Mouse (Mus musculus) hindlimb bud, embryonic 11.5 days (tissue): ENCODE measurements at regions not wholly inside any gene's neighbourhood (a gene's known extent, or its start where the extent isn't known, plus 50 kb on each side); places are given as distances from the start of the nearest gene placed in this dataset.
"Not testable (repeated sequence)": the region's sequence is repeated elsewhere in the genome, so short reads cannot be mapped to it uniquely, and the experiment has no call there.

Experiments
- DNase-seq: peaks from one replicate; pipeline ENCODE4 v3.0.0-alpha.2; 2012; ENCODE audit warnings: low read depth, low spot score; ENCODE audit errors: extremely low spot score

GRCm38 (mm10) chr14:87612871-87613270, 196.4 kb downstream of the Tdrd3 start:
- no peak for DNase-seq

GRCm38 (mm10) chr14:87619368-87620035, 203.1 kb downstream of the Tdrd3 start:
- peak; percentile 12 for DNase-seq

DNA sequence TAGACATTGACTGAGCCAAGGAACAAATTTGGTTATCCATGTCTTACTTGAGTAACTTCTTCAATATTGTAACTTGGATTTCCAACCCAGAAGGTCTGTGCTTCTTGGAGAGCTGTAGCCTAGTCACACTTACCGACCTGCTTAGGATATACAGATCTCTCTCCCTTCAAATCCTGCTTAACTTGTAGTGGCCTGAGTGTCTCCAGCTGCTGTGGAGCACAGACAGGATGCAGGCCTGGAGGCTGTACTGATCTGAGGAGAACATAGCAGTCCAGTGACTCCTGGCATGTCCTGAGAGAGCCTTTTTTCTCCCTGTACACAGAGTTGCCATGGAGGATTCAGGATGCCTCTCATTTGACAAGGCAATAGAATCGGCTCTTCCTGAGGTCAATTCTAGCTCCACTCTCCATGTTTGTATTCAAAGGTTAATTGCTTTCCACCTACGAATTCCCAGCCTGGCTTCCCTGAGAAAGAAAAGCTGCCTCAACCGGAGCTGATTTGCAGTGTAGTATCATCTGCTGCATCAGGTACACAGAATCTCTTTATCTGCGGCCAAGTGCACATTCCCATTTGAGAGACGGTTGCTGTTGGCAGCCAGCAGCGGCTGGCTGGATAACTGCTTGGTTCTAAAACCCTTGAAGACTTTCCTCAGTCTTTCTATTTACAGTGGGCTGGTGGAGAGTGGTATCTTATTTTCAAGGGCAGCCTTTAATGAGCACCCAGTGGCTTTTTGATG, 214.8 kb downstream of the Tdrd3 start:
- DNase-seq = no peak

DNA sequence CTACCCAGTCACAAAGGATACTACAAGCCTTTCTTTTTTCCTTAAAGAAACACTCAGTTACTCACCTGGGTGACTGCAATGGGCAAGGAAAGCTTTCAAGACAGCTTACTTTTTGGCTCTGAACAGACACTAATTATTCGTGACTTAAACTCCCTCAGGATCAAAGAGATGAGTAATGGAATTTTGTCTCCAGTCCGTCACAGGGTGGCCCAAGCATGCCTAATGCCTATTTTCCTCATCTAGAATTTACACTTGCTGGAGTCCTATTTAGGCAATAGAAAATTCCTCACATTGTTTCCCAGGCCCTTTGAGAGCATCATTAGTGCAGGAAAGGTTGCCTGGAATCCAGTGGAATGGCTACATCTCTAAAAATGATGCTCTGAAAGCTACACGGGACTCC, 218.2 kb downstream of the Tdrd3 start:
- DNase-seq = no peak

- no peak for DNase-seq
Observed at GRCm38 (mm10) chr14:87637131-87637530, 220.7 kb downstream of the Tdrd3 start.

DNA sequence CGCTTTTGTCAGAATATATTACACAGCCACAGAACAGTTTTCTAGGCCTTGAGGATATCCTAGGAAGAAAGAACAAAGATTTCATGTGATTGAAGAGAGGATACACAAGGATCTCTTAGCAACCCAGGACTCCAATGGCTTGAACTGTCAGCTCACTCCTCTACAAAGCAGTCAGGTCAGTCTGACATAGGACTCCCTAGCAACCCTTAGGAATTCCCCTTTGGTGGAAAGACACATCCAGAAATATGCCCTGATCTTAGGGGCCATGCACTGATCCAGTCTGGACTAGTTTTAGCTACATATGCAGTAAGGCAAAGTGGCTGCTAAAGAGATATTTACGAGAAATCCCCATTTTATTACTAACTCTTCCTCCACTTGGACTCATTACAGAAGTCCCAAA, 251.5 kb downstream of the Tdrd3 start:
- DNase-seq = no peak

DNA sequence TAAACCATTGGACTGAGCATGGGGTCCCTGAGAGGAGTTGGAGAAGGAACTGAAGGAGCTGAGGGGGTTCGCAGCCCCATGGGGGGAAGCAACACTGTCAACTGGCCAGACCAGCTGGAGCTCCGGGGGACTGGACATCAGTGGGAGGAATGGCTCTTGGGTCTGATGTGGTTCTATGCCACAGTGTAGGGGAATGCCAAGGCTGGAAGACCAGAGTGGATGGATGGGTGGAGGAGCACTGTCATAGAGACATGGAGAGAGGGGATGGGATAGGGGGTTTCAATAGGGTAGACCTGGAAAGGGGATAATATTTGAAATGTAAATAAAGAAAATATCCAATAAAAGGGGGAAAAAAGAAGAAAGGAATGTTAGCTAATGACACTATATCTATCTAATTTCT, 253.1 kb downstream of the Tdrd3 start:
- no peak for DNase-seq

DNA sequence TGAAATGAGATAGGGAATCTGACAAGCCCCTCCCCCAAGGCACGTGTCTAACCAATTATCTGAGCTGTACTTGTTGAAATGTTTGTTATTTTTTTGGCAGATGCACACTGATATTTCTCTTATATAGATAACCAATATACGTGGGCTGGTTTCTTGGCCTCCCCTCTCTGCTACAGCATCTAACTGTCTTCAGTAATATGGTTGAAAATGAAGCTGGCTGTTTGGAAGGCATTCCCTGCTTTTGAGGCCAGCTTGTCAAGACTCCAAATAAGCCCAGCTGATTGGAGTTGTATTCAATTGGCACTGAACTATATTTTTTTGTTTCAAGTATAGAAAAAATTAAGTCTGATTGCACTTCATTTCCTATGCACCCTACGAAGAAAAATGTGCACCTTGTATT, 264.3 kb downstream of the Tdrd3 start:
- no peak for DNase-seq

DNA sequence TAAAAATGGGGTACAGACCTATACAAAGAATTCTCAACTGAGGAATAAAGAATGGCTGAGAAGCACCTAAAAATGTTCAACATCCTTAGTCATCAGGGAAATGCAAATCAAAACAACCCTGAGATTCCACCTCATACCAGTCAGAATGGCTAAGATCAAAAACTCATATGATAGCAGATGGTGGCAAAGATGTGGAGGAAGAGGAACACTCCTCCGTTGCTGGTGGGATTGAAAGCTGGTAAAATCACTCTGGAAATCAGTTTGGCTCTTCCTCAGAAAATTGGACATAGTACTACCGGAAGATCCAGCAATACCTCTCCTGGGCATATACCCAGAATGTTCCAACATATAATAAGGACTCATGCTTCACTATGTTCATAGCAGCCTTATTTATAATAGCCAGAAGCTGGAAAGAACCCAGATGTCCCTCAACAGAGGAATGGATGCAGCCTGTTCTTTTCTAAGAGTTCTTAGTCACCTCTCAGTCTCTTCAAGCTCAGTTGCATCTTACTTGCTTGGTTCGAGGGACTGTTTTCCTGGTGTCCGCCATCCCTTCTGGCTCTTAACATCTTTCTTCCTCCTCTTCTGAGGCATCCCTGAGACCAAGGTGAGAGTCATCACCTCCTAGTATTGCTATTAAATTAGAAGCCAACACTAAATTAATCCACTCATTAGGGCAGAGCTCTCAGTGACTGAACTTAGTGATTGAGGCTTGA, 266.8 kb downstream of the Tdrd3 start:
- not testable (repeated sequence) for DNase-seq

DNA sequence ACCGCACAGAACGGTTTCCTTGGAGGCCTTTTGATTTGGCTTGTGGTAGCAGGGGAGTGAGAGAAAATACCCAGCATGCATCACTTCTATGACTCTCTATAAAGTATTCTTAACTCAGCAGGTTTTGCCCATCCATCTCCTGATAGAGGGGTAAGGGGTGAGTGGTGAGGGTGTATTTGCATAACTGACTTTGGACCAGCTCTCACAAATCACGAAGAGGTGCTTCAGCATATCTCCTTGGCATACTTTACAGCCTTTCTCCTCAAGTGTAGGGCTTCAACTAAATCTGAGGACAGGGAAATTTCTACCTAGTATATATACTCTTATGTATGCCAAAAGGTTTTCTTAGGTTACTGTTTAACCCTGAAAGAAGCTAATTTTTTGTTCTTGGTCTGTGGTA, 273.4 kb downstream of the Tdrd3 start:
- DNase-seq = no peak

DNA sequence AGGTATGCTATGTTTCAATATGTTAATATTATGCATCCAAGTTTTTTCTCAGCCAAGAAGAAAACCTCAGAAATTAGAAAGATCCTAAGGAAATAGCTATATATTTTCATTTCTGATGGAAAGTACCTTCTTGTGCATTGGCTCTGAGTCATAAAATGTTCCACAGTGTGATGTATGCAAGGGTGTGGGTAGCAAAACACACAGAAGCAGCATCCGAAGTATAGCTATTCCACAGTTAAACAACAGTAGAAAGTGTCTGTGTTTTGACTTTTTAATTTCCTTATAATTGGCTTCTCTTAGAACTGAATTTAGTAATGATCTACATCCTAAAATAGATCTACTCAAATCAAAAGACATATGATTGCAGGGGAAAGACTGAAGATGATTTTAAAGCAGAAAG, 320.0 kb downstream of the Tdrd3 start:
- DNase-seq = no peak

DNA sequence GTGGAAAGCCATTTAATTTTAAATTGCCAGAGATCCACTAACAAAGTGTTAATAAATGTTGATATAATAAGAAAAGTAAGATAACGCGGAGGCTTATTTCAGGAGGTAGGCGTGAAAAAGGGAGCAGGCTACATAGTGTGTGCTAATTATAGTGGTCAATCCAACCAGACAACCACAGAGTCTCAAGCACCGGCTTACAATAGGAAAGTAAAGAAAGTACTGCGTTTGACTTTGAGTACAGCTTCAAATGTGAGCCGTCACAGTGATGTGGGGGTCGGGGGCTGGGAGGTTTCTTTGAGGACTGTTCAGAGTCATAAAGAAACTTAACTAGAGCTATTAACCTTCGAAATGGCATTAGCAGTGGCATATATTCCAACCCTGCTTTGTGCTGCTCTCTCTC, 329.1 kb downstream of the Tdrd3 start:
- no peak for DNase-seq

DNA sequence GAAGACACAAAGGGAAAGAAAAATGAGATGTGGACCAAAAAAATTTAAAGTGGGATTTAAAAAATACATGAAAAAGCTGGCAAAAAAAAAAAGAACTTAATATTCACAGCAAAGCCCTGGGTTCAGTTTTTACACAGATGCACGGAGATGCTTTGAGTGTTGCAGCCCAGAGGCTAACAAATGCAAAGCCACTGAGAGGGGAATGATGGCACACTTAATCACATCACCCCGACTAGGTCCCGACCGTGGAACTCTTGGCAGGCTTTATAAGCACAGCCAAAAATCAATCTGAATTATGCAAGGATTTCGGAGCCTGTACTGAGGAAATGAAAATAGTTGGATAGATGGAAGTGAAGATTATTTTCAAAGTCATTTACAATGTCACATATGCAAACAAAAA, 329.6 kb downstream of the Tdrd3 start:
- no peak for DNase-seq

- DNase-seq = no peak
Observed at GRCm38 (mm10) chr14:87749068-87749467, 332.6 kb downstream of the Tdrd3 start.

- DNase-seq = no peak
Observed at GRCm38 (mm10) chr14:87749762-87750161, 333.3 kb downstream of the Tdrd3 start.

GRCm38 (mm10) chr14:87750665-87751170, 334.3 kb downstream of the Tdrd3 start:
- no peak for DNase-seq

DNA sequence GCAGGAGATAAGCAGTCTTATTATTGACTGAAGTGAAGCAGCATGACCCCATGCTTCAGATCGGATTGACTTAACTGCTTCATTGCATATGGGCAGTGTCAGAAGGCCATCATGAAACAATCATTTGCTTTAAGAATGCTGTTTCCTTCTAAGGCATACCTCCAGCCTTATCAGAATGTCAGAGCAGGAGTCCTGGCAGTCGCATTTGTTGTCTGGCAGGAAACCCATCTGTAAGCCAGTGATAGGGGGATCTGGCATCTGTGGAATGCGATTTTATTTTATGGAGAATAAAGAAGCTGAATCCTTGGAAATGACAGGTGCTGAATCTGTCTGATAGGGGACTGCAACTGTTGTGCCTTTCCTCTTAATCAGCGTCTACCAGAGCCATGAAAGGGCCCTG, 338.3 kb downstream of the Tdrd3 start:
- DNase-seq = no peak

DNA sequence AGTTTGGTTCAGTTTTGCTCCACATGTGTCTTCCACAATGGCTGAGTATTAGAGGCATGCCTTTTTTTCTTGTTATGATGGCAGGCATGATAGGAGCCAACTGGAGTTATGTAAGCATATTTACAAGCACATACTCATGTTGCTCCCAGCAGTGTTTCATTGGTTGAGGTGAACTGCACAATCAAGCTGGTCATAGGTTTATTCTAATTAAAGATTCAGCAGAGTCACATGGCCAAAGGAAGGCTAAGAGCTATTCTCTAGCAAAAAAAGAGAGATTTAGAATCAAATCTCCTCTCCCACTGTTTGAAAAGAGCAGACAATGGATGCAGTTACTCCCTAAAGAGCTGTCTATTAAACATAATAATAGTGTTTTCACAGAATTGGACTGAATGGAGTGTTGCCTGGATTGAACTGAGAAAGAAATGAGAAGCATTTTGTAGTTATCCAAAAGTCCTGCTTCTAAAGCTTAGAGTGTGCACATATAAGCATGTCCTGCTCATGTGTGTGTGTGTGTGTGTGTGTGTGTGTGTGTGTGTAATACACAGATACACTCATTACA, 359.0 kb downstream of the Tdrd3 start:
- DNase-seq = no peak

GRCm38 (mm10) chr14:87799803-87800202, 383.4 kb downstream of the Tdrd3 start:
- DNase-seq = no peak

GRCm38 (mm10) chr14:87809664-87810063, 393.2 kb downstream of the Tdrd3 start:
- not testable (repeated sequence) for DNase-seq

DNA sequence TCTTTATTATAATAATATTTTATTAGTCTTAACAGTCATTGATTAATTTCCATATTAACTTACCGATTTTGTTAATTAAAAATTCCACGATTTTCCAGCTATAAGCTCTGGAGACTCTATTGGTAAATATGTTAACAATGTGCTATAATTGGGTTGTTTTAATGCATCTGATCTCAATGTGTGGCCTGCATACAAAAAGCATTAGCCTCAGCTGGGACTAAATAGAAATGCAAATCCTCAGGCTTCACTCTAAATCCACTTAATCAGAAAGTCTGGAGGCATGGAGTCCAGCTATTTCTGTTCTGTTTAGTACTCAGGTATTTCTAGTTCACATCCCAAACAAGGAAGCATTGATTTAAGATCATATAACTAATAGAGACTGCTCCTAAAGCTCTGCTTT, 427.7 kb downstream of the Tdrd3 start:
- no peak for DNase-seq

DNA sequence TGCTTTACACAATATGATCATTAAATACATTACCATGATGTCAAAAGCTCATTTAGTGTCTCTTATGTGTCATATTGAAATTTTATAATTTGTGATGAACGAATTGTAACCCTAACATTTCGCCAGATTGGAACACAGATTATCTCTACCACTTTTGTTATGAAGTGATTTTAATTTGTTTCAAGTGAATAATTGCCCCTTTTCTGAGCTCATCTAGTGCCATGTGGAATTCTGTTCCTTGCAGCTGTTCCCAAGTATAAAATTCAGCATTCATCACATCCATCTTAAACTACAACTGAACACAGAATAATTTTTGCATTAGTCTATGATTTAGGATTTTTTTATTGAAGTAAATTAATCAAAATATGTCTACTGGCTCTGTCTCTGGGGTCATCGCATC, 445.0 kb downstream of the Tdrd3 start:
- no peak for DNase-seq
